Mouse (Mus musculus): Measurements from ENCODE around the gene Spatc1l. TPM values are rescaled to one million over a fixed set of nuclear protein-coding genes. Genes with fewer than 3 reads are reported as not detected.

The Spatc1l gene
- polyA plus RNA-seq, 1 experiment from 2014 or later = not detected

DNA sequence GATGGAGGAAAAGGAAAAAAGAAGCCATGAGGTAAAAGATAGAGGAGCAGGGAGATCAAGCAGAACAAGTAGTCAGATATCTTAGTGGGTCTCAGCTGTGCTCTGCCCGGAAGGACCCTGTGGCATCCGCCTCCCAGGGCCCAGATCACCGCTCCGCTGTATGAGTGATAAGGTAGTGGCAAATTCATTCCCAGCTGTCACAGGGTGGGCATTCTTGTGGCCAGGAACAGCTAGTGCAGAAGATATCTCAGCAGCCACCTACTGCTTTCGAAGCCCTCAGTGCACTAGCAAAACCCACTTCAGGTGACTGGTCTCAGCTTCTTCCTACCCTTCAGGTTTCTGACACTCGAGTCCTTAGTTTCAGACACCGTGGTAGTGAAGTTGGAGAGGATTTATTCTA, 50.4 kb downstream of the Spatc1l start:
- no peaks in the 10 kb centered on the region for H3K4me1 ChIP-seq (ENCODE audit: control insufficient read depth, insufficient read depth, low read length)
- WGBS = 92% methylated on average over 7 of the region's 7 CpGs
- no peak overlapping the region for H3K4me3 ChIP-seq (ENCODE audit: low read depth, low read length)

More for the DNA sequence above, 50.4 kb downstream of the Spatc1l start:
- Histone ChIP-seq H3K9me3 (replicated peaks; ENCODE audit: control insufficient read depth, low read length) (no peaks in the 10 kb centered on the region), H3K4me2 (ENCODE audit: low read depth, low read length) (no peak overlapping the region), H3K27me3 (ENCODE audit: control insufficient read depth, insufficient read depth, low read length) (no peaks in the 10 kb centered on the region), H3K27ac (replicated peaks; ENCODE audit: low read depth, low read length) (no peak overlapping the region), H3K9ac (replicated peaks; ENCODE audit: low read length) (no peak overlapping the region), H3K36me3 (replicated peaks; ENCODE audit: control insufficient read depth, insufficient read depth, low read depth, low read length) (no peaks in the 10 kb centered on the region)
- DNase-seq (ENCODE audit: low spot score) (no peak), ATAC-seq (replicated peaks; ENCODE audit: insufficient number of reproducible peaks, low FRiP score, low TSS enrichment, low read depth) (no peak)

Other genes with a start within 250 kb of the Spatc1l start
- gene Dip2a, start 217.0 kb upstream of the Spatc1l start, polyA plus RNA-seq (2014; fragmentation: Nextera tagmentation; extraction: Ambion mirVana) = 3.9 and 4.3 TPM in 2 replicates
- gene AC141477.1, start 121.8 kb upstream of the Spatc1l start, polyA plus RNA-seq (2014; fragmentation: Nextera tagmentation; extraction: Ambion mirVana) = not detected in 2 replicates
- gene Pcnt, start 119.5 kb upstream of the Spatc1l start, polyA plus RNA-seq (2014; fragmentation: Nextera tagmentation; extraction: Ambion mirVana) = 12.6 and 14.3 TPM in 2 replicates
- gene 2610028H24Rik, start 113.2 kb upstream of the Spatc1l start, polyA plus RNA-seq (2014; fragmentation: Nextera tagmentation; extraction: Ambion mirVana) = not detected in 2 replicates
- gene Mcm3ap, start 93.3 kb upstream of the Spatc1l start, polyA plus RNA-seq (2014; fragmentation: Nextera tagmentation; extraction: Ambion mirVana) = 64.8 and 76.4 TPM in 2 replicates
- gene Ybey, start 93.2 kb upstream of the Spatc1l start, polyA plus RNA-seq (2014; fragmentation: Nextera tagmentation; extraction: Ambion mirVana) = 5.8 and 6.2 TPM in 2 replicates
- gene Lss, start 30.7 kb upstream of the Spatc1l start, polyA plus RNA-seq (2014; fragmentation: Nextera tagmentation; extraction: Ambion mirVana) = 26.9 and 36.2 TPM in 2 replicates
- gene Ftcd, start 13.4 kb downstream of the Spatc1l start, polyA plus RNA-seq (2014; fragmentation: Nextera tagmentation; extraction: Ambion mirVana) = not detected in 2 replicates
- gene Col6a2, start 61.4 kb downstream of the Spatc1l start, polyA plus RNA-seq (2014; fragmentation: Nextera tagmentation; extraction: Ambion mirVana) = 14.0 and 15.6 TPM in 2 replicates
- 18.5 and 19.8 TPM in 2 replicates for gene Col6a1, start 163.9 kb downstream of the Spatc1l start, polyA plus RNA-seq (2014; fragmentation: Nextera tagmentation; extraction: Ambion mirVana)